ENCODE assay signal across 8 mouse cellular contexts in genomic region chr10:80348244-80348781, GRCm38 (mm10). TPM values are rescaled to one million over a fixed set of nuclear protein-coding genes. Genes with fewer than 3 reads are reported as not detected.
DNase-seq lines count a peak whose midpoint lies in the region; ATAC-seq and TF ChIP-seq lines count a peak whose summit lies in the region.

TSS of gene Adamtsl5 (minus strand) at chr10:80348412.

- H3K4me2 ChIP-seq in embryonic facial prominence, embryonic 13.5 days: peak within 1 kb of the TSS; percentile 61
- peak within 1 kb of the TSS; percentile 70 for H3K4me2 ChIP-seq in heart, embryonic 11.5 days
- H3K4me2 ChIP-seq in stomach, embryonic 15.5 days: peak within 1 kb of the TSS; percentile 73

- no peaks in the 10 kb centered on the region for H3K79me2 ChIP-seq in C2C12 (ENCODE audit: control insufficient read depth, insufficient read depth)

- H3K4me1 ChIP-seq in embryonic facial prominence, embryonic 13.5 days: peaks cover 57% of the 10 kb centered on the region
- peaks cover 28% of the 10 kb centered on the region for H3K4me1 ChIP-seq in heart, embryonic 11.5 days (ENCODE audit: control insufficient read depth, insufficient read depth, low read length)
- H3K4me1 ChIP-seq in stomach, embryonic 15.5 days: peaks cover 43% of the 10 kb centered on the region

- intact Hi-C loops in left cerebral cortex, postnatal 14 days (cut with DNase I): no loop called here

- no peaks in the 10 kb centered on the region for H3K36me3 ChIP-seq in C2C12 (ENCODE audit: control insufficient read depth, insufficient read depth)
- H3K36me3 ChIP-seq in embryonic facial prominence, embryonic 13.5 days: no peaks in the 10 kb centered on the region
- no peaks in the 10 kb centered on the region for H3K36me3 ChIP-seq in heart, embryonic 11.5 days (ENCODE audit: control insufficient read depth, insufficient read depth, low read length)
- H3K36me3 ChIP-seq in stomach, embryonic 15.5 days: no peaks in the 10 kb centered on the region

- WGBS in embryonic facial prominence, embryonic 13.5 days: under 1% methylated on average over 42 of the region's 42 CpGs
- under 1% methylated on average over 42 of the region's 42 CpGs for WGBS in heart, embryonic 11.5 days (ENCODE audit: insufficient replicate concordance)
- under 1% methylated on average over 40 of the region's 42 CpGs for WGBS in stomach, embryonic 15.5 days

- peak within 1 kb of the TSS; percentile 86 for H3ac ChIP-seq in C2C12 (ENCODE audit: control insufficient read depth, insufficient read length, low read depth)

- H3K79me3 ChIP-seq in C2C12 (ENCODE audit: low read depth): no peaks in the 10 kb centered on the region

- peak; percentile 75 for DNase-seq in T-cell, adult 2 months (ENCODE audit: low spot score)
- peak; percentile 56 to 72 for DNase-seq in kidney, postnatal 4 days
- DNase-seq in left cerebral cortex, postnatal 14 days (ENCODE audit: low spot score in 2 of 2): no peak

- peaks cover 3% of the 10 kb centered on the region for H3K27me3 ChIP-seq in C2C12 (ENCODE audit: control insufficient read depth, insufficient read depth, insufficient read length)
- H3K27me3 ChIP-seq in embryonic facial prominence, embryonic 13.5 days: peaks cover 99% of the 10 kb centered on the region
- peaks cover 91% of the 10 kb centered on the region for H3K27me3 ChIP-seq in heart, embryonic 11.5 days (ENCODE audit: control insufficient read depth, insufficient read depth, low read length)
- peaks cover 72% of the 10 kb centered on the region for H3K27me3 ChIP-seq in stomach, embryonic 15.5 days (replicated peaks)

- no peaks in the 10 kb centered on the region for H3K9me3 ChIP-seq in embryonic facial prominence, embryonic 13.5 days
- no peaks in the 10 kb centered on the region for H3K9me3 ChIP-seq in heart, embryonic 11.5 days (replicated peaks; ENCODE audit: control insufficient read depth, low read length)
- no peaks in the 10 kb centered on the region for H3K9me3 ChIP-seq in stomach, embryonic 15.5 days

- H3K27ac ChIP-seq in embryonic facial prominence, embryonic 13.5 days: no peak within 1 kb of the TSS
- no peak within 1 kb of the TSS for H3K27ac ChIP-seq in heart, embryonic 11.5 days (ENCODE audit: low read depth, low read length)
- peak within 1 kb of the TSS; percentile 61 for H3K27ac ChIP-seq in stomach, embryonic 15.5 days

- H3K4me3 ChIP-seq in C2C12 (ENCODE audit: insufficient read depth, poor library complexity, severe bottlenecking): peak within 1 kb of the TSS; percentile 50
- H3K4me3 ChIP-seq in embryonic facial prominence, embryonic 13.5 days: peak within 1 kb of the TSS; percentile 32
- H3K4me3 ChIP-seq in heart, embryonic 11.5 days (ENCODE audit: low read depth, low read length): peak within 1 kb of the TSS; percentile 43
- H3K4me3 ChIP-seq in stomach, embryonic 15.5 days (replicated peaks): peak within 1 kb of the TSS; percentile 43

- no peak for ATAC-seq in embryonic facial prominence, embryonic 13.5 days (ENCODE audit: insufficient number of reproducible peaks, insufficient read depth, low FRiP score, low TSS enrichment, low read depth)
- peak; percentile 39; the same call in 1 of the 2 replicates for ATAC-seq in heart, embryonic 11.5 days (replicated peaks; ENCODE audit: insufficient number of reproducible peaks, low FRiP score, low TSS enrichment)
- 0 out of 2 replicates have a peak, but pooled peaks have one; percentile 18 for ATAC-seq in megakaryocyte-erythroid progenitor cell, adult 5-6 weeks (replicated peaks; ENCODE audit: low FRiP score, low TSS enrichment, poor library complexity, severe bottlenecking)
- peak; percentile 24; the same call in 1 of the 2 replicates for ATAC-seq in stomach, embryonic 15.5 days (ENCODE audit: insufficient read depth, low FRiP score, low read depth)

- TF ChIP-seq CTCF in C2C12 (IDR thresholded peaks at IDR 0.05; ENCODE audit: control insufficient read depth, insufficient read depth, insufficient read length): peak; percentile 100

- peak within 1 kb of the TSS; percentile 59 for H3K9ac ChIP-seq in embryonic facial prominence, embryonic 13.5 days
- peak within 1 kb of the TSS; percentile 43; the same call in 1 of the 2 replicates for H3K9ac ChIP-seq in heart, embryonic 11.5 days (ENCODE audit: low read depth, low read length)
- H3K9ac ChIP-seq in stomach, embryonic 15.5 days: peak within 1 kb of the TSS; percentile 32

TF ChIP-seq in C2C12, 6 proteins besides CTCF, POLR2A, EP300 and RAD21:
- TF ChIP-seq MAX (IDR thresholded peaks at IDR 0.05): peak; percentile 55
- no peak for TF ChIP-seq MYOD1 (IDR thresholded peaks at IDR 0.05; ENCODE audit: control insufficient read depth, insufficient read length, low read depth)
TF ChIP-seq in C2C12: peak in this region for 1.

RNA-seq across cellular contexts. Expression of gene Adamtsl5, which starts in this region (rescaled TPM):
- polyA plus RNA-seq in C2C12 (2012; fragmentation: generic; extraction: Trizol): 18.3 TPM
- polyA plus RNA-seq in embryonic facial prominence, embryonic 13.5 days (2015; fragmentation: Nextera tagmentation; extraction: Ambion mirVana): 3.2 and 4.3 TPM in 2 replicates
- 2.4 and 3.7 TPM in 2 replicates for polyA plus RNA-seq in heart, embryonic 11.5 days (2014; fragmentation: Nextera tagmentation; extraction: Ambion mirVana)
- total RNA-seq in megakaryocyte-erythroid progenitor cell, adult 5-6 weeks (2014; fragmentation: Nextera tagmentation): 1.5 and 3.3 TPM in 2 replicates
- 0.30 and 2.3 TPM in 2 replicates for total RNA-seq in megakaryocyte-erythroid progenitor cell, adult 5-6 weeks (2017)
- polyA plus RNA-seq in stomach, embryonic 15.5 days (2015; fragmentation: Nextera tagmentation; extraction: Ambion mirVana): 13.7 and 17.0 TPM in 2 replicates
- 1 to 10 TPM; 2.0 to 4.2 TPM for total RNA-seq in left cerebral cortex, postnatal 14 days (2021)

Comparison
In these comparisons a context has a peak if more than half of its experiments do, and no peak if none do; other contexts are left out.
1. DNase-seq: peak in T-cell, adult 2 months (single experiment) and kidney, postnatal 4 days (2 of 2); none in left cerebral cortex, postnatal 14 days (0 of 2).
2. Peak in every context shown above with its lines, with median percentiles within 50 percentile points of each other: H3K4me3 ChIP-seq, H3K4me2 ChIP-seq and H3K9ac ChIP-seq.